Mouse (Mus musculus): ENCODE measurements around the gene Vmn2r54. TPM values are rescaled to one million over a fixed set of nuclear protein-coding genes. Genes with fewer than 3 reads are reported as not detected.
"Not testable (repeated sequence)": the region's sequence is repeated elsewhere in the genome, so short reads cannot be mapped to it uniquely, and the experiment has no call there.

Vmn2r54 gene
- polyA plus RNA-seq (2012; ENCODE audit: insufficient read depth, insufficient read length, missing spikeins) = not detected in 2 replicates

DNA sequence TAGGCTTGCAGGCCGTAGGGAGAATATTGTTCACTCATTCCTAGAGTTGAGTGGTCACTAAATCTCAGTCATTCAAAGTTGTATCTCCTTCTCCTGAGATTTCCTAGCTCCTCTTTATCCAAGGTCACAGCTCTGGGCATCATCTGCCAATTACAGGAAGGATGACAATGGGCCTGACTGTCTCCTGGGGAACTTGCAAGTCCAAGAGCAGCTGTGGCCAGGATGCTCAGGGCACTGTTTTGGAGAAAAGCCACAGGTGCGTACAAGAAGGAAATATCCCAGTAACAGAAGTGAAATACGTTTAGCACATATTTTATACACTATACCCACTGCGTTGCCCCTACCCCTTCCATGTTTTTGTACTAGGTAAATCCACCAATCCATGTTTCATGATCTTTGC is at the start of gene Vmn2r54:
Gene Vmn2r54 (minus strand): TSS at position 101 of the 400 bp plus-strand sequence.
- H3K27ac ChIP-seq (ENCODE audit: insufficient read depth, low read depth, low read length); H3K4me1 ChIP-seq (ENCODE audit: control insufficient read depth, insufficient read depth, low read length); H3K4me3 ChIP-seq (ENCODE audit: insufficient read depth, low read length): not testable (repeated sequence)

GRCm38 (mm10) chr7:12684903-12685302 is 44.8 kb upstream of the Vmn2r54 start, which contains the start of gene Vmn2r55:
TSS of gene Vmn2r55 (minus strand) at chr7:12685003.
- H3K4me3 ChIP-seq (ENCODE audit: insufficient read depth, low read length); H3K4me1 ChIP-seq (ENCODE audit: control insufficient read depth, insufficient read depth, low read length); H3K27ac ChIP-seq (ENCODE audit: insufficient read depth, low read depth, low read length): not testable (repeated sequence)

DNA sequence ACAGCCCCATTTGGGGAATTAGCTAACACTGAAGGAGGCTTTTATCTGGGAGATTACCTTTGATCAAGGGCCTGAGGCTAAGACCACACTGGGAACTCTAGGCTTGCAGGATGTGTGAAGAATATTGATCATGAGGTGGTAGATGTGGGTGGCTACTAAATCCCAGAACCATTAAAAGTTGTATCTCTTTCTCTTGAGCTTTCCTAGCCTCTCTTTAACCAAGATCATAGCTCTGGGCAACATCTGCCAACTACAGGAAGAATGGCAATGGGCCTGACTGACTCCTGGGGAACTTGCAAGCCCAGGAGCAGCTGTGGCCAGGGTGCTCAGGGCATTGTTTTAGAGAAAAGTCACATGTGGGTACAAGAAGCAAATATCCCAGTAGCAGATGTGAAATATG is 31.4 kb downstream of the Vmn2r54 start, which contains the start of gene Vmn2r53:
Gene Vmn2r53 (minus strand): TSS at position 101 of the 400 bp plus-strand sequence.
- no peaks in the 10 kb centered on the region for H3K4me1 ChIP-seq (ENCODE audit: control insufficient read depth, insufficient read depth, low read length)
- TF ChIP-seq CTCF (IDR thresholded peaks at IDR 0.05; ENCODE audit: low read depth, low read length) = no peak
- no peak for TF ChIP-seq POLR2A (IDR thresholded peaks at IDR 0.05; ENCODE audit: borderline replicate concordance, low read depth, low read length)
- H3K4me3 ChIP-seq (ENCODE audit: insufficient read depth, low read length) = no peak within 1 kb of the TSS
- no peak within 1 kb of the TSS for H3K27ac ChIP-seq (ENCODE audit: insufficient read depth, low read depth, low read length)

Other genes starting within 250 kb of the Vmn2r54 start
- gene Zfp551, start 217.6 kb downstream of the Vmn2r54 start, polyA plus RNA-seq (2012; ENCODE audit: insufficient read depth, insufficient read length, missing spikeins) = 0.85 and 0.91 TPM in 2 replicates
- gene Zfp606, start 162.0 kb downstream of the Vmn2r54 start, polyA plus RNA-seq (2012; ENCODE audit: insufficient read depth, insufficient read length, missing spikeins) = 6.6 and 7.2 TPM in 2 replicates
- gene 2900092C05Rik, start 127.8 kb downstream of the Vmn2r54 start, polyA plus RNA-seq (2012; ENCODE audit: insufficient read depth, insufficient read length, missing spikeins) = not detected in 2 replicates
- 0.03 and 0.05 TPM in 2 replicates for gene Vmn2r53, start 31.5 kb downstream of the Vmn2r54 start, polyA plus RNA-seq (2012; ENCODE audit: insufficient read depth, insufficient read length, missing spikeins)
- not detected in 2 replicates for gene Vmn2r55, start 44.7 kb upstream of the Vmn2r54 start, polyA plus RNA-seq (2012; ENCODE audit: insufficient read depth, insufficient read length, missing spikeins)
- gene Vmn2r56, start 94.7 kb upstream of the Vmn2r54 start, polyA plus RNA-seq (2012; ENCODE audit: insufficient read depth, insufficient read length, missing spikeins) = not detected in 2 replicates
- 0.32 and 0.44 TPM in 2 replicates for gene Zscan18, start 163.3 kb upstream of the Vmn2r54 start, polyA plus RNA-seq (2012; ENCODE audit: insufficient read depth, insufficient read length, missing spikeins)
- gene Zfp329, start 178.5 kb upstream of the Vmn2r54 start, polyA plus RNA-seq (2012; ENCODE audit: insufficient read depth, insufficient read length, missing spikeins) = 9.8 and 10.1 TPM in 2 replicates
- 19.9 and 20.4 TPM in 2 replicates for gene Zfp110, start 194.4 kb upstream of the Vmn2r54 start, polyA plus RNA-seq (2012; ENCODE audit: insufficient read depth, insufficient read length, missing spikeins)
- gene Zfp128, start 240.9 kb upstream of the Vmn2r54 start, polyA plus RNA-seq (2012; ENCODE audit: insufficient read depth, insufficient read length, missing spikeins) = 2.8 and 3.4 TPM in 2 replicates